Mouse (Mus musculus): ENCODE measurements around the gene Ccdc175.

Ccdc175 gene

GRCm38 (mm10) chr12:72102776-72103175, 82.1 kb downstream of the Ccdc175 start:
- no peak for DNase-seq (ENCODE audit: low read depth, low spot score)

- DNase-seq (ENCODE audit: low read depth, low spot score): no peak
Observed at GRCm38 (mm10) chr12:72096966-72097365, 87.9 kb downstream of the Ccdc175 start.

GRCm38 (mm10) chr12:72089802-72090201, 95.0 kb downstream of the Ccdc175 start:
- no peak for DNase-seq (ENCODE audit: low read depth, low spot score)

GRCm38 (mm10) chr12:72086166-72086825, 98.5 kb downstream of the Ccdc175 start:
- DNase-seq (ENCODE audit: low read depth, low spot score): no peak

GRCm38 (mm10) chr12:72085329-72086165, 99.3 kb downstream of the Ccdc175 start, which contains the start of the genes L3hypdh and Jkamp:
Gene L3hypdh, minus strand, starts transcription at chr12:72085439.
Gene Jkamp, plus strand, starts transcription at chr12:72085589.
- DNase-seq (ENCODE audit: low read depth, low spot score): peak; percentile 100

GRCm38 (mm10) chr12:72085024-72085328, 99.9 kb downstream of the Ccdc175 start:
- DNase-seq (ENCODE audit: low read depth, low spot score): no peak

GRCm38 (mm10) chr12:72084261-72085023, 100.4 kb downstream of the Ccdc175 start:
- no peak for DNase-seq (ENCODE audit: low read depth, low spot score)

- DNase-seq (ENCODE audit: low read depth, low spot score): no peak
Observed at GRCm38 (mm10) chr12:72083265-72083664, 101.6 kb downstream of the Ccdc175 start.

- no peak for DNase-seq (ENCODE audit: low read depth, low spot score)
Observed at GRCm38 (mm10) chr12:72082370-72082769, 102.5 kb downstream of the Ccdc175 start.

GRCm38 (mm10) chr12:72081961-72082360, 102.9 kb downstream of the Ccdc175 start:
- no peak for DNase-seq (ENCODE audit: low read depth, low spot score)

GRCm38 (mm10) chr12:72078248-72078647, 106.6 kb downstream of the Ccdc175 start:
- no peak for DNase-seq (ENCODE audit: low read depth, low spot score)

GRCm38 (mm10) chr12:72070327-72071269, 114.2 kb downstream of the Ccdc175 start, which contains the start of gene Gpr135:
Gene Gpr135, minus strand, starts transcription at chr12:72071125.
- DNase-seq (ENCODE audit: low read depth, low spot score): peak; percentile 72

GRCm38 (mm10) chr12:72069626-72070326, 115.1 kb downstream of the Ccdc175 start:
- DNase-seq (ENCODE audit: low read depth, low spot score): peak; percentile 44

GRCm38 (mm10) chr12:72057780-72058179, 127.0 kb downstream of the Ccdc175 start:
- DNase-seq (ENCODE audit: low read depth, low spot score): no peak

GRCm38 (mm10) chr12:72053851-72054250, 131.0 kb downstream of the Ccdc175 start:
- DNase-seq (ENCODE audit: low read depth, low spot score): peak; percentile 36

- DNase-seq (ENCODE audit: low read depth, low spot score): peak; percentile 46
Observed at GRCm38 (mm10) chr12:72053303-72053702, 131.5 kb downstream of the Ccdc175 start.

- DNase-seq (ENCODE audit: low read depth, low spot score): no peak
Observed at GRCm38 (mm10) chr12:72052571-72052970, 132.3 kb downstream of the Ccdc175 start.
